Mouse (Mus musculus): ENCODE data around the gene 4930451I11Rik.

4930451I11Rik gene

GRCm38 (mm10) chr7:126800269-126801056 lies 31.0 kb downstream of the 4930451I11Rik start:
- no peak for DNase-seq (ENCODE audit: low read depth, low spot score)

DNA sequence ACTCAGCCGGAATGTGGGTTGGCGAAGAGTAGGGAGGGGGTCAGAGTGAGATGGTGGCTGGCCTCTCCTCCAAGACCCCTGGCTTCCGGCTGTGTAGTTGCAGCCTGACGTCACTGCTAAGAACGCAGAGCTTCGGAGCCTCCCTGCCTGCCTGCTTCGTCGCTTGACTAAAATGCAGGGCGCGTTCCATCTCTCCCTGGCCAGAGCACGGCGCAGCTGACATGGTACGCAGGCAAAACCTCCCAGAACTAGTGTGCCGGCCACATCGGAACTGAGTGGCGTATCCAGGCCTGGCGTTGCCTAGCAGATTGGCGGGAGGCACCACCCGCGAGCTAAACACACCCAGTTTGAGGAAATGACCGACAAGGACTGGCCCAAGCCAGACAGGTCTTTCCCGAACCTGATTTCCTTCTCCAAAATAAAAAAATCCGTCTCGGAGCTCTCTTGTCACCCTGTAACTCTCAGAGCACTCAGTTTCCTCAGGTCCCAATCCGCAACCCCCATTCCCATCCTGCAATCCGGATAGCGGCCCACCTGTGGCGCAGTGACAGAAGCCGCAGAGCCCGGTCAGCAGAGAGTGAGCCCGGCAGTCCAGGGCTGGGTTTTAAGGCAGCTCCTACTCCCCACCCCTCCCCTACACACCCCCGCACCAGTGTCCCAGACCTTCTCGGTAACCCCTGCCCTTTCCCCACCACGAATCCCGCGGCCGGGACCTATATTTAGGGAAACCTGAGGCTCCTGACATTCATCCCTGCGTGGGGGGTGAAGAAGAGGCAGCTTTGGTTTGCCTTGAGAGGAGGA lies 31.8 kb downstream of the 4930451I11Rik start:
- DNase-seq (ENCODE audit: low read depth, low spot score) = peak; percentile 80

DNA sequence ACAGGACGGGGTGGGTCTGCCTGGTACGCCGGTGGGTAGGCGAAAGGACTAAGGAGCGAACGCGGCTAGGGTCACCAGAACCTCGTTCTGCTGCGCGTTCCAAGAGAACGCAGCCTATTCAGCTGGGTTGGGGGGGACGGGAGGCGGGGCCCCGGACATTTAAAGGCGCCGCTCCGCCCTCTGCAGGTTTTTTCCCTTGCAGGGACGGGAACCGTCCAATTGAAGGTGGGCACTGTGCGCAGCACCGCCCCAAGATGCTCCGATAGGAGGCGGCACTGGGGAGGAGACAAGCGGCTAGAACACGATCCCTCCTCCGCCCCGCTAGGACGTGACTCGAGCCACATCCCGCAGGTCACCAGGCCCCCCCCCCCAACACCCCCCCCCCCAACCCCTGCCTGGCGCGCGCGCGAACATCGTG lies 32.4 kb downstream of the 4930451I11Rik start:
- DNase-seq (ENCODE audit: low read depth, low spot score) = peak; percentile 100

DNA sequence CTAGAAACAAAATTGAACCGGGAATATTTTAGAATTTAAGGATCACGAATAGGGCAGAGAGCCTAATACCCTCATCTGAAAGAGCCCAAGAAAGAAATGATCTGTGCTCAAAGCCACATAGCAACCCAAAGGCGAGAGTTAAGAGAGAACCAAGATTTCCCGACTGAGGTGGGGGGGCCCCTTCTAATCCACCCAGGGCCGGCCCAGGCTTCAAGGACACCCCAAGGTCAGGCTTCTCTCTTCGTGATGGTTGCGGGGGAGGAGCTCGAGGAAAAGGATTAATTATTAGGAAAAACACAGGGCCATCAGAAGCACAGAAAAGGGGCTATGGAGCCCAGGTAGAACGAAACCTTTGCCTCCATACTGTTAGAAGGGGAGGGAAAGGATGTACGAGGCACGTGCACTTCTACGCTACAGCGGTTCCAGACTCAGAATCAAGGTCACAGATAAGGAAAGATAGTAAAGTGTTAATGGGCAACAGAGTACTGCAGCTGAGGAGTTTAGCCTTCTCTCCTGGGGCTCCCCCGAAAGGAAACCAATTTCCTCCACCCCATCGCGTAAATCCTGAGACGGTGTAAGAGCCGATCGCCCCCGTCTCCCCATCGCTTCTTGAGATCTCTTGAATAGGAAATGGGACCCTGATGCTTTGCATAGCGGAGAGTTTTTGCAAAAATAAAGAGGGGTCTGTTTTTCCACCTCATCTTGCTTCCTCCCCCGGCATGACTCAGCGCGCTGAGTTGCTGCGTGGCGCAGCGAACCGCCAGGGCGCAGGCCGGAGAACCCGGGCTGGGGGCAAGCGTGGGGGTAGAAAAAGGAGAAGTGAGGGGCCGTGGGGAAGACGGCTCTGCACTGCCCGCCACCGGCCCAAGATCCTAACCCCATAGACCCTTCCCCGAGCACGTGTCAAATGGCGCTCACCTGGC lies 33.1 kb downstream of the 4930451I11Rik start:
- DNase-seq (ENCODE audit: low read depth, low spot score) = peak; percentile 40

GRCm38 (mm10) chr7:126797411-126798126 lies 33.9 kb downstream of the 4930451I11Rik start, which contains the start of gene Fam57b:
Fam57b (plus strand) TSS chr7:126797668.
- DNase-seq (ENCODE audit: low read depth, low spot score) = peak; percentile 71

DNA sequence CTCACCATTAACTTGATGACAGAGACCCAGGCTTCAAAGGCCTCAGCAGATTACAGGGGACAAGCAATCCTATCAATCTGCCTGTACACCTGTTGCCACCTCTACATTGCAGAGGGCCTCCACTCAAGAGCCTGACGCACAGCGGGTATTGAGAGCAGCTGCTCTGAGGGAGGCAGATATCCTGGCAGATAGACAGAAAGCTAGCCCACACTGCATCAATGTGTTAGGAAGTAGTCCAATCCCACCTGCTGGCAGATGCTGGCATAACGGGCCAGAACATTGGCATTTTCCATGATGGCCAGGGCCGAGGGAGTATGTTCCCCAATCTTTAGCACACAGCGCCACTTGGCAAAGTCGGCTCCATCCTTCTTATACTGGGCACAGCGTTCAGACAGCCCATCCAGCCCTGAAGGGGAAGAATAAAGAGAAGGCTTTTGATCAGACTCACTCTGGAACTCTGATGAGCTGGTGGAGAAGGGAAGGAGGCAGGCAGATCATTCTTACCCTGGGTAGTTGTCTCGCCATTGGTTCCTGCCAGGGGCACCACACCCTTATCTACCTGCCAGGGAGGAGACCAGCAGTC lies 35.0 kb downstream of the 4930451I11Rik start:
- peak; percentile 85 for DNase-seq (ENCODE audit: low read depth, low spot score)

- DNase-seq (ENCODE audit: low read depth, low spot score) = no peak
These were observed 35.8 kb downstream of the 4930451I11Rik start for GRCm38 (mm10) chr7:126795387-126796317.

GRCm38 (mm10) chr7:126794271-126794605 lies 37.2 kb downstream of the 4930451I11Rik start:
- no peak for DNase-seq (ENCODE audit: low read depth, low spot score)

GRCm38 (mm10) chr7:126793456-126794270 lies 37.8 kb downstream of the 4930451I11Rik start:
- DNase-seq (ENCODE audit: low read depth, low spot score) = no peak

- DNase-seq (ENCODE audit: low read depth, low spot score) = no peak
These were observed 38.6 kb downstream of the 4930451I11Rik start for GRCm38 (mm10) chr7:126792721-126793443.

- peak; percentile 99 for DNase-seq (ENCODE audit: low read depth, low spot score)
These were observed 39.4 kb downstream of the 4930451I11Rik start, which contains the start of gene Ppp4c for GRCm38 (mm10) chr7:126791851-126792720. Ppp4c (minus strand) TSS chr7:126792496.

DNA sequence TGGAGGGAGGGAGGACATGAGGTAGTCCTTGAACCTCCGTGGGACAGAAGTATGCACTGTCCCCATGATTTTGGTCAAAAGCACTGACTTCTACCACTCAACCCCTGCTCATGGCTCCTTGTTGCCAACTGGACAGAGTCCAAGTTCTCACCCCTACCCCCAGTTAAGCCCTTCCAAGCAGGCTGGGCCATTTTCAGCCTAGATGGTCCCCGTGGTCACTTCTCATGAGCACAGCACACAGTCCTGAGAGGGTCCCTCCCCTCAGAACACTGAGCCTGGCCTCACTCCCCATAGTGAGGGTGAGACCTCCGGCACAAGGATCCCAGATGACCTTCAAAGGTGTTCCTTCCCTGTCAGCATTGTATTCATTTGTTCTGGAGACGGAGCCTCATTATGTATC lies 42.3 kb downstream of the 4930451I11Rik start:
- no peak for DNase-seq (ENCODE audit: low read depth, low spot score)

GRCm38 (mm10) chr7:126786142-126786541 lies 45.3 kb downstream of the 4930451I11Rik start:
- no peak for DNase-seq (ENCODE audit: low read depth, low spot score)

GRCm38 (mm10) chr7:126785056-126785455 lies 46.4 kb downstream of the 4930451I11Rik start:
- DNase-seq (ENCODE audit: low read depth, low spot score) = no peak

GRCm38 (mm10) chr7:126784469-126784868 lies 47.0 kb downstream of the 4930451I11Rik start:
- DNase-seq (ENCODE audit: low read depth, low spot score) = no peak

DNA sequence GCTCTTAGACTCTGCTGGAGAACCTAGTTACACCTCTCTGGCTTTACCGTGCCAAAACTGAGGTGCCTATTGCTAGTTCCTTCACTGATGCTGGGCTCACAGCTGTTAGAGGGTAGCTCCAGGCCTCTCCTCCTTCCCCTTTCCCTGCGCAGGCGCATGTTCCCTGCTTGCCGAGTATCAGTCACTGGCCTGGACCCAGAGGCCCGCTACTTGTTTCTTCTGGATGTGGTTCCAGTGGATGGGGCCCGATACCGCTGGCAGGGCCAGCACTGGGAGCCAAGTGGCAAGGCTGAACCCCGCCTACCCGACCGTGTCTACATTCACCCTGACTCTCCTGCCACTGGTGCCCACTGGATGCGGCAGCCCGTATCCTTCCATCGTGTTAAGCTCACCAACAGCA lies 48.7 kb downstream of the 4930451I11Rik start:
- no peak for DNase-seq (ENCODE audit: low read depth, low spot score)
